Mouse (Mus musculus) liver, embryonic 14.5 days (tissue): ENCODE measurements around the gene Rpl41.

ENCODE experiments used
- CTCF ChIP-seq: IDR thresholded peaks from 2 replicates; pipeline ENCODE4 v1.5.1; 2016; ENCODE audit warnings: antibody characterized with exemption, low read depth, control low read depth
- EP300 ChIP-seq: IDR thresholded peaks from 2 replicates; pipeline ENCODE4 v1.6.1; 2016; ENCODE audit warnings: antibody characterized with exemption, low read depth

GRCm38 (mm10) chr10:128587120-128587519 lies 38.0 kb upstream of the Rpl41 start:
- no peak for TF ChIP-seq CTCF
- TF ChIP-seq EP300 = no peak
